Mouse (Mus musculus) olfactory bulb, adult 2 months (tissue): ENCODE data around the gene 2210016L21Rik. TPM values are rescaled to one million over a fixed set of nuclear protein-coding genes. Genes with fewer than 3 reads are reported as not detected.

Source experiments
- H3K27ac ChIP-seq: fragments of 200-500 bp; 2 replicates; pipeline ENCODE4 v1.5.1; 2012; ENCODE audit warnings: low read depth, low read length; ENCODE audit not compliant: insufficient read depth
- H3K4me1 ChIP-seq: fragments of 200-500 bp; 2 replicates; pipeline ENCODE4 v1.6.1; 2012; ENCODE audit warnings: low read length; ENCODE audit not compliant: control insufficient read depth, insufficient read depth
- H3K4me3 ChIP-seq: fragments of 200-500 bp; 2 replicates; pipeline ENCODE4 v1.5.1; 2012; ENCODE audit warnings: mild to moderate bottlenecking, low read depth, low read length, moderate library complexity; ENCODE audit not compliant: insufficient read depth
- CTCF ChIP-seq: fragments of 200-500 bp; IDR thresholded peaks from 2 replicates; pipeline ENCODE4 v1.5.1; 2012; ENCODE audit warnings: low read depth, mild to moderate bottlenecking, low read length, moderate library complexity; ENCODE audit not compliant: insufficient read depth
- POLR2A ChIP-seq: fragments of 200-500 bp; IDR thresholded peaks from 2 replicates; pipeline ENCODE4 v1.6.1; 2012; ENCODE audit warnings: mild to moderate bottlenecking, low read depth, low read length, moderate library complexity; ENCODE audit not compliant: insufficient read depth
- WGBS: fragments of 180-500 bp; shearing (Covaris S2); methylation state at CpG from one replicate; pipeline ENCODE4 v1.1.7; 2018; 5-methylcytosine and 5-hydroxymethylcytosine counted together
- polyA plus RNA-seq: library from polyadenylated mRNA; stranded (reverse); fragments of >200 nt; gene quantifications from 2 replicates; pipeline ENCODE4 v1.2.4, GENCODE M21; 2012; ENCODE audit warnings: low replicate concordance; ENCODE audit not compliant: missing spikeins, insufficient read depth, insufficient read length

2210016L21Rik gene
- not detected in 2 replicates for polyA plus RNA-seq

GRCm38 (mm10) chr5:114942074-114942765 is at the start of gene 2210016L21Rik:
Gene 2210016L21Rik (plus strand): TSS chr5:114942158.
- TF ChIP-seq CTCF (no peak), POLR2A (peak; percentile 76)
- WGBS, result under 1% methylated on average over 39 of the region's 39 CpGs

GRCm38 (mm10) chr5:114895542-114895941 is 46.4 kb upstream of the 2210016L21Rik start:
- WGBS, result 82% methylated on average over 4 of the region's 4 CpGs
- no peak overlapping the region for H3K27ac ChIP-seq
- no peak overlapping the region for H3K4me3 ChIP-seq
- H3K4me1 ChIP-seq, result peaks cover 3% of the 10 kb centered on the region; the same call in 1 of the 2 replicates
- TF ChIP-seq POLR2A (no peak), CTCF (no peak)

More at GRCm38 (mm10) chr5:114942074-114942765, at the start of gene 2210016L21Rik:
- peak within 1 kb of the TSS; percentile 52; the same call in 1 of the 2 replicates for H3K27ac ChIP-seq
- peaks cover 8% of the 10 kb centered on the region for H3K4me1 ChIP-seq
- peak within 1 kb of the TSS; percentile 61 for H3K4me3 ChIP-seq

GRCm38 (mm10) chr5:114896688-114897373 is 45.1 kb upstream of the 2210016L21Rik start, which contains the start of gene Oasl2:
Gene Oasl2 (plus strand): TSS chr5:114896936.
- Histone ChIP-seq H3K4me1 (peaks cover 3% of the 10 kb centered on the region; the same call in 1 of the 2 replicates), H3K27ac (no peak within 1 kb of the TSS), H3K4me3 (peak within 1 kb of the TSS; percentile 21; the same call in 1 of the 2 replicates)
- no peak for TF ChIP-seq POLR2A
- TF ChIP-seq CTCF, result no peak
- WGBS, result 70% methylated on average over 13 of the region's 13 CpGs

- no peak for TF ChIP-seq CTCF
- H3K4me1 ChIP-seq, result peaks cover 3% of the 10 kb centered on the region; the same call in 1 of the 2 replicates
- H3K4me3 ChIP-seq, result peak overlapping the region; percentile 21; the same call in 1 of the 2 replicates
- no peak overlapping the region for H3K27ac ChIP-seq
- WGBS, result 15% methylated on average over 7 of the region's 7 CpGs
These were observed 44.6 kb upstream of the 2210016L21Rik start for GRCm38 (mm10) chr5:114897374-114897793.

- 89% methylated on average over 7 of the region's 7 CpGs for WGBS
- peaks cover 3% of the 10 kb centered on the region; the same call in 1 of the 2 replicates for H3K4me1 ChIP-seq
- TF ChIP-seq POLR2A (no peak), CTCF (no peak)
- no peak overlapping the region for H3K4me3 ChIP-seq
- H3K27ac ChIP-seq, result no peak overlapping the region
These were observed 43.1 kb upstream of the 2210016L21Rik start for GRCm38 (mm10) chr5:114898857-114899256.

GRCm38 (mm10) chr5:114902413-114902812 is 39.5 kb upstream of the 2210016L21Rik start:
- Histone ChIP-seq H3K4me1 (peaks cover 2% of the 10 kb centered on the region; the same call in 1 of the 2 replicates), H3K27ac (no peak overlapping the region), H3K4me3 (no peak overlapping the region)
- 43% methylated on average over 1 of the region's 1 CpGs for WGBS
- no peak for TF ChIP-seq CTCF
- TF ChIP-seq POLR2A, result no peak

- WGBS, result 47% methylated on average over 13 of the region's 13 CpGs
- H3K27ac ChIP-seq, result no peak overlapping the region
- no peak for TF ChIP-seq POLR2A
- TF ChIP-seq CTCF, result no peak
These were observed 33.2 kb upstream of the 2210016L21Rik start for GRCm38 (mm10) chr5:114908598-114909305.

GRCm38 (mm10) chr5:114913686-114914085 is 28.3 kb upstream of the 2210016L21Rik start:
- no peak for TF ChIP-seq CTCF
- no peak for TF ChIP-seq POLR2A
- peaks cover 3% of the 10 kb centered on the region; the same call in 1 of the 2 replicates for H3K4me1 ChIP-seq
- no peak overlapping the region for H3K27ac ChIP-seq
- no peak overlapping the region for H3K4me3 ChIP-seq
- 81% methylated on average over 4 of the region's 4 CpGs for WGBS

More at GRCm38 (mm10) chr5:114908598-114909305, 33.2 kb upstream of the 2210016L21Rik start:
- H3K4me1 ChIP-seq, result no peaks in the 10 kb centered on the region
- no peak overlapping the region for H3K4me3 ChIP-seq
